Mouse (Mus musculus) CH12.LX (cell line): ENCODE measurements at regions not wholly inside any gene's neighbourhood (a gene's known extent, or its start where the extent isn't known, plus 50 kb on each side); places are given as distances from the start of the nearest gene placed in this dataset.

Source experiments
- DNase-seq: peaks from one replicate; pipeline ENCODE4 v3.0.0-alpha.2; 2013; ENCODE audit errors: extremely low read depth
- H3K27ac ChIP-seq: 2 replicates; pipeline ENCODE4 v1.5.1; 2012; ENCODE audit warnings: low read depth, mild to moderate bottlenecking, control low read depth, moderate library complexity; ENCODE audit not compliant: insufficient read depth
- H3K27me3 ChIP-seq: replicated peaks from 2 replicates; pipeline ENCODE3; 2012; ENCODE audit warnings: inconsistent platforms
- H3K36me3 ChIP-seq, 2 experiments: replicated peaks in 1 of 2; 2 replicates each; pipeline versions ENCODE3 to v1.6.1; 2012; ENCODE audit warnings: inconsistent platforms in 1 of 2, low read length in 1 of 2, mild to moderate bottlenecking in 1 of 2, mixed read lengths in 1 of 2, moderate library complexity in 1 of 2; ENCODE audit not compliant: control insufficient read depth in 1 of 2, insufficient read depth in 1 of 2
- H3K4me1 ChIP-seq, 2 experiments: 2 replicates each; pipeline ENCODE4 v1.6.1; 2012; ENCODE audit warnings: inconsistent platforms in 1 of 2, moderate library complexity in 1 of 2; ENCODE audit not compliant: insufficient read depth in 2 of 2, control insufficient read depth in 1 of 2
- H3K4me2 ChIP-seq: 2 replicates; pipeline ENCODE4 v1.6.1; 2012; ENCODE audit warnings: low read depth, mild to moderate bottlenecking, control low read depth; ENCODE audit not compliant: poor library complexity, insufficient read depth, severe bottlenecking
- H3K4me3 ChIP-seq, 3 experiments: fragments of 150-350 bp in 1 of 3; sonication (generic) in 1 of 3; replicated peaks in 1 of 3; 2 replicates each; pipeline versions ENCODE3 to v1.5.1; 2011 to 2012; ENCODE audit warnings: low read depth in 2 of 3, low read length in 2 of 3, mild to moderate bottlenecking in 2 of 3, moderate library complexity in 2 of 3, control low read depth in 1 of 3, improper control_type of control experiment in 1 of 3, inconsistent platforms in 1 of 3, mixed read lengths in 1 of 3; ENCODE audit not compliant: poor library complexity in 1 of 3
- H3K79me2 ChIP-seq: replicated peaks from 2 replicates; pipeline ENCODE4 v1.6.1; 2012; ENCODE audit warnings: mild to moderate bottlenecking, moderate library complexity; ENCODE audit not compliant: control insufficient read depth, poor library complexity, insufficient read depth, severe bottlenecking; ENCODE audit errors: extremely low read depth
- H3K9ac ChIP-seq: 2 replicates; pipeline ENCODE4 v1.6.1; 2012; ENCODE audit warnings: low read depth, mild to moderate bottlenecking, control low read depth, moderate library complexity; ENCODE audit not compliant: insufficient read depth
- H3K9me3 ChIP-seq: replicated peaks from 2 replicates; pipeline ENCODE3; 2012; ENCODE audit warnings: low read length, inconsistent platforms, mixed read lengths
- BHLHE40 ChIP-seq: IDR thresholded peaks from 2 replicates; pipeline ENCODE4 v1.6.1; 2011; ENCODE audit warnings: mild to moderate bottlenecking, low read depth, low read length, improper control_type of control experiment
- CHD1 ChIP-seq: IDR thresholded peaks from 2 replicates; pipeline ENCODE4 v1.6.1; 2012; ENCODE audit warnings: low read depth, low read length, improper control_type of control experiment, inconsistent platforms
- CHD2 ChIP-seq: IDR thresholded peaks from 2 replicates; pipeline ENCODE4 v1.6.1; 2011; ENCODE audit warnings: low read length, improper control_type of control experiment
- CTCF ChIP-seq, 2 experiments: IDR thresholded peaks in 1 of 2; conservative IDR thresholded peaks in 1 of 2; 2 replicates each; pipeline ENCODE4 v1.5.1; 2011 to 2012; ENCODE audit warnings: low read depth in 2 of 2, low read length in 2 of 2, improper control_type of control experiment in 1 of 2, inconsistent platforms in 1 of 2, mild to moderate bottlenecking in 1 of 2, moderate library complexity in 1 of 2
- E2F4 ChIP-seq: IDR thresholded peaks from 2 replicates; pipeline ENCODE4 v1.6.1; 2011; ENCODE audit warnings: low read depth, low read length, improper control_type of control experiment; ENCODE audit not compliant: insufficient replicate concordance
- ELF1 ChIP-seq: IDR thresholded peaks from 2 replicates; pipeline ENCODE4 v1.6.1; 2014; ENCODE audit warnings: low read depth, mild to moderate bottlenecking, inconsistent platforms, low read length, improper control_type of control experiment
- EP300 ChIP-seq: IDR thresholded peaks from 2 replicates; pipeline ENCODE4 v1.6.1; 2011; ENCODE audit warnings: low read length, improper control_type of control experiment
- ETS1 ChIP-seq: conservative IDR thresholded peaks from 2 replicates; pipeline ENCODE4 v1.6.1; 2012; ENCODE audit warnings: low read depth, mild to moderate bottlenecking, inconsistent platforms, low read length, improper control_type of control experiment, moderate library complexity
- GABPA ChIP-seq: IDR thresholded peaks from 2 replicates; pipeline ENCODE4 v1.6.1; 2012; ENCODE audit warnings: low read depth, low read length, improper control_type of control experiment, inconsistent platforms; ENCODE audit not compliant: insufficient replicate concordance
- HCFC1 ChIP-seq: IDR thresholded peaks from 2 replicates; pipeline ENCODE4 v1.6.1; 2012; ENCODE audit warnings: low read depth, mild to moderate bottlenecking, inconsistent platforms, low read length, improper control_type of control experiment
- IRF4 ChIP-seq: IDR thresholded peaks from 2 replicates; pipeline ENCODE4 v1.6.1; 2014; ENCODE audit warnings: low read depth, mild to moderate bottlenecking, inconsistent platforms, low read length, improper control_type of control experiment
- JUN ChIP-seq: IDR thresholded peaks from 2 replicates; pipeline ENCODE4 v1.6.1; 2011; ENCODE audit warnings: low read depth, mild to moderate bottlenecking, low read length, improper control_type of control experiment, moderate library complexity; ENCODE audit not compliant: insufficient read depth
- JUND ChIP-seq: conservative IDR thresholded peaks from 2 replicates; pipeline ENCODE4 v1.6.1; 2011; ENCODE audit warnings: low read depth, low read length, improper control_type of control experiment
- KAT2A ChIP-seq: IDR thresholded peaks from 2 replicates; pipeline ENCODE4 v1.6.1; 2012; ENCODE audit warnings: low read length, improper control_type of control experiment, inconsistent platforms; ENCODE audit not compliant: insufficient replicate concordance
- MAFK ChIP-seq: IDR thresholded peaks from 2 replicates; pipeline ENCODE4 v1.6.1; 2011; ENCODE audit warnings: low read length, improper control_type of control experiment; ENCODE audit not compliant: insufficient replicate concordance
- MAX ChIP-seq: IDR thresholded peaks from 2 replicates; pipeline ENCODE4 v1.6.1; 2011; ENCODE audit warnings: low read length, improper control_type of control experiment
- MAZ ChIP-seq: IDR thresholded peaks from 2 replicates; pipeline ENCODE4 v1.6.1; 2012; ENCODE audit warnings: low read depth, mild to moderate bottlenecking, inconsistent platforms, low read length, improper control_type of control experiment, moderate library complexity
- MEF2A ChIP-seq: IDR thresholded peaks from 2 replicates; pipeline ENCODE4 v1.6.1; 2014; ENCODE audit warnings: low read depth, mild to moderate bottlenecking, inconsistent platforms, low read length, improper control_type of control experiment, borderline replicate concordance
- MXI1 ChIP-seq: IDR thresholded peaks from 2 replicates; pipeline ENCODE4 v1.6.1; 2011; ENCODE audit warnings: mild to moderate bottlenecking, low read depth, low read length, improper control_type of control experiment
- MYC ChIP-seq: IDR thresholded peaks from 2 replicates; pipeline ENCODE4 v1.6.1; 2011; ENCODE audit warnings: low read depth, mild to moderate bottlenecking, improper control_type of control experiment, low read length
- NELFE ChIP-seq: IDR thresholded peaks from 2 replicates; pipeline ENCODE4 v1.6.1; 2011; ENCODE audit warnings: low read depth, low read length, improper control_type of control experiment
- NRF1 ChIP-seq: IDR thresholded peaks from 2 replicates; pipeline ENCODE4 v1.6.1; 2014; ENCODE audit warnings: low read depth, mild to moderate bottlenecking, inconsistent platforms, low read length, improper control_type of control experiment, moderate library complexity
- PAX5 ChIP-seq: IDR thresholded peaks from 2 replicates; pipeline ENCODE4 v1.6.1; 2012; ENCODE audit warnings: low read length, inconsistent platforms, mixed read lengths
- POLR2A ChIP-seq: IDR thresholded peaks from 2 replicates; pipeline ENCODE4 v1.6.1; 2011; ENCODE audit warnings: low read depth, mild to moderate bottlenecking, improper control_type of control experiment, low read length
- POLR2AphosphoS2 ChIP-seq: IDR thresholded peaks from 2 replicates; pipeline ENCODE4 v1.6.1; 2011; ENCODE audit warnings: low read depth, low read length, improper control_type of control experiment
- RAD21 ChIP-seq: IDR thresholded peaks from 2 replicates; pipeline ENCODE4 v1.6.1; 2011; ENCODE audit warnings: low read depth, mild to moderate bottlenecking, low read length, improper control_type of control experiment, moderate library complexity
- RCOR1 ChIP-seq: conservative IDR thresholded peaks from 2 replicates; pipeline ENCODE4 v1.6.1; 2012; ENCODE audit warnings: low read depth, mild to moderate bottlenecking, inconsistent platforms, low read length, improper control_type of control experiment
- SIN3A ChIP-seq: IDR thresholded peaks from 2 replicates; pipeline ENCODE4 v1.6.1; 2012; ENCODE audit warnings: low read length, improper control_type of control experiment, inconsistent platforms
- SMC3 ChIP-seq: IDR thresholded peaks from 2 replicates; pipeline ENCODE4 v1.6.1; 2011; ENCODE audit warnings: low read depth, low read length, improper control_type of control experiment
- TBP ChIP-seq: conservative IDR thresholded peaks from 2 replicates; pipeline ENCODE4 v1.6.1; 2011; ENCODE audit warnings: low read depth, low read length, improper control_type of control experiment
- TCF12 ChIP-seq: IDR thresholded peaks from 2 replicates; pipeline ENCODE4 v1.6.1; 2014; ENCODE audit warnings: low read depth, mild to moderate bottlenecking, inconsistent platforms, low read length, improper control_type of control experiment
- UBTF ChIP-seq: IDR thresholded peaks from 2 replicates; pipeline ENCODE4 v1.6.1; 2012; ENCODE audit warnings: low read depth, mild to moderate bottlenecking, inconsistent platforms, low read length, improper control_type of control experiment, moderate library complexity
- USF1 ChIP-seq: IDR thresholded peaks from 2 replicates; pipeline ENCODE4 v1.6.1; 2014; ENCODE audit warnings: low read depth, mild to moderate bottlenecking, inconsistent platforms, low read length, improper control_type of control experiment
- USF2 ChIP-seq: conservative IDR thresholded peaks from 2 replicates; pipeline ENCODE4 v1.6.1; 2011; ENCODE audit warnings: low read depth, low read length, improper control_type of control experiment
- ZC3H11A ChIP-seq: IDR thresholded peaks from 2 replicates; pipeline ENCODE4 v1.6.1; 2012; ENCODE audit warnings: low read depth, mild to moderate bottlenecking, inconsistent platforms, low read length, improper control_type of control experiment
- ZKSCAN1 ChIP-seq: IDR thresholded peaks from 2 replicates; pipeline ENCODE4 v1.6.1; 2012; ENCODE audit warnings: low read depth, inconsistent platforms, low read length, improper control_type of control experiment, borderline replicate concordance
- ZMIZ1 ChIP-seq: IDR thresholded peaks from 2 replicates; pipeline ENCODE4 v1.6.1; 2012; ENCODE audit warnings: low read depth, mild to moderate bottlenecking, inconsistent platforms, low read length, improper control_type of control experiment
- ZNF384 ChIP-seq: IDR thresholded peaks from 2 replicates; pipeline ENCODE4 v1.6.1; 2012; ENCODE audit warnings: low read depth, low read length, improper control_type of control experiment, inconsistent platforms
- dilution Hi-C: fragments of 300-500 bp; cut with MboI; formaldehyde crosslinking; loops from 2 replicates; pipeline ENCODE4 v1.14.3; 2020; ENCODE audit warnings: low sequenced_read_pairs; ENCODE audit not compliant: extremely low pct_unique_long_range_greater_than_20kb, extremely low pct_ligation_motif_present
- in situ Hi-C: fragments of 300-500 bp; cut with MboI; formaldehyde crosslinking; loops from 3 replicates; pipeline ENCODE4 v1.14.3; 2019; ENCODE audit warnings: low sequenced_read_pairs, low pct_ligation_motif_present, low pct_unique_long_range_greater_than_20kb, mixed read lengths

DNA sequence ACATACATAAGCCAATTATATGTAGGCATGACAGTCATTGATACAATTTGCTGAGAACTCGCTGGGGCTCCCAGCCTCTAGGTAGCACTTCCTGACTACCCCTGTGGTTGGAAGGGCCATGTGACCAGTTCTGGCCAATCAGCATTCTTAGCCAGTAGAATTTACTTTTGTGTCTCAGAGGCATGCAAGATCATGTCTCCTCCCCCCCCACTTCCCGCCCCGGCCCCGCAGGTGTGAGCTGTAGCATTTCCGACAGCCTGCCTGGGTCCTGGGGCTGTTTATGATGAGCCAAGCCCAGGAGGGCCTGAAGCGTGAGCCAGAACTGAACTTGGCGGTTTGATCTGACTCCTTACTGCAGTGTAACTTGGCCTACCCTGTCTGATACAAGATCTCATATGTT is 52.3 kb upstream of the Ccdc167 start:
- Histone ChIP-seq H3K27ac (peak overlapping the region; percentile 52), H3K9me3 (no peaks in the 10 kb centered on the region), H3K4me3 (no peak overlapping the region), H3K9ac (peak overlapping the region; percentile 15; the same call in 1 of the 2 replicates), H3K27me3 (no peaks in the 10 kb centered on the region), H3K36me3 (no peaks in the 10 kb centered on the region), H3K79me2 (no peaks in the 10 kb centered on the region), H3K4me2 (peak overlapping the region; percentile 57), H3K4me1 (peaks cover 32 to 52% of the 10 kb centered on the region in 2 experiments)
- DNase-seq = peak; percentile 92
- TF ChIP-seq E2F4 (peak; percentile 66; the same call in 1 of the 2 replicates), NELFE (peak; percentile 48; the same call in 1 of the 2 replicates), UBTF (no peak), IRF4 (peak; percentile 52; the same call in 1 of the 2 replicates), ETS1 (peak; percentile 28; the same call in 1 of the 2 replicates), JUN (no peak), RCOR1 (no peak), TBP (0 out of 2 replicates have a peak, but pooled peaks have one; percentile 37), ZMIZ1 (peak; percentile 58; the same call in 1 of the 2 replicates), EP300 (peak; percentile 22), ELF1 (peak; percentile 96), HCFC1 (peak; percentile 44; the same call in 1 of the 2 replicates), NRF1 (no peak), MYC (peak; percentile 53; the same call in 1 of the 2 replicates), GABPA (no peak), MAFK (no peak), MEF2A (no peak), USF1 (peak; percentile 99), POLR2A (peak; percentile 68), KAT2A (no peak), CHD2 (peak; percentile 52), POLR2AphosphoS2 (no peak), ZC3H11A (no peak), MAZ (no peak), JUND (no peak), TCF12 (peak; percentile 81), MAX (peak; percentile 98), CTCF (conservative IDR thresholded peaks at IDR 0.05 in 1 of 2, IDR thresholded peaks at IDR 0.05 in 1 of 2; ENCODE audit: low read depth in 2 of 2, low read length in 2 of 2) (no peak), ZNF384 (no peak), SIN3A (peak; percentile 75; the same call in 1 of the 2 replicates), BHLHE40 (peak; percentile 62), PAX5 (no peak), ZKSCAN1 (no peak), SMC3 (no peak), CHD1 (peak; percentile 87; the same call in 1 of the 2 replicates), MXI1 (peak; percentile 72), USF2 (peak; percentile 98), RAD21 (no peak)
- dilution Hi-C loops (no loop called here), in situ Hi-C loops (loop anchor here (10.0 kb wide), 1 partner anchor 54 kb away; the partner anchor contains the start of gene Ccdc167)
